Mouse (Mus musculus): ENCODE data around the gene Col23a1. TPM values are rescaled to one million over a fixed set of nuclear protein-coding genes. Genes with fewer than 3 reads are reported as not detected.

The Col23a1 gene
- polyA plus RNA-seq, 1 experiment: 4.4 TPM

DNA sequence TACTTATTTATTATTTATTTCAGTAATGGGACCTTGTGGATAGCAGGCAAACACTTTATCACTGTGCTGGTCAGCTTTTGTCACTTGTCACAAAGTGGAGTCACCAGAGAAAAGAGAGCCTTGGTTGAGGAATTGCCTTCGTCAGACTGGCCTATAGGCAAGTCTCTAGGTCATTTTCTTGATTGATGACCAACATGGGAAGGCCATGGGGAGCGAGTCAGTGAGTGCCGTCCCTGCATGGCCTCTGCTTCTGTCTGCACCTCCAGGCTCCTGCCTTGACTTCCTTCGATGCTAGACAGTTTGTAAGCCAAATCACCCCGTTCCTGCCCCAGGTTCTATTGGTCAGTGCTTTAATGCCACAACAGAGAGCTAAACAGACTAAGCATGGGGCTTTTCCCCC, 12.7 kb downstream of the Col23a1 start:
- 78% methylated on average over 5 of the region's 5 CpGs for WGBS
- H3K36me3 ChIP-seq (ENCODE audit: control insufficient read depth, insufficient read depth, low read length): no peaks in the 10 kb centered on the region
- no peak overlapping the region for H3K4me3 ChIP-seq (ENCODE audit: low read depth, low read length)
- no peak overlapping the region for H3K27ac ChIP-seq (ENCODE audit: insufficient read depth, low read depth, low read length)
- no peaks in the 10 kb centered on the region for H3K4me1 ChIP-seq (ENCODE audit: control insufficient read depth, insufficient read depth, insufficient read length, low read length)
- TF ChIP-seq CTCF (IDR thresholded peaks at IDR 0.05; ENCODE audit: extremely low read depth, insufficient read length, insufficient replicate concordance, low read depth, low read length): no peak
- no peak for TF ChIP-seq POLR2A (IDR thresholded peaks at IDR 0.05; ENCODE audit: low read depth, low read length)
- no peaks in the 10 kb centered on the region for H3K27me3 ChIP-seq (ENCODE audit: control insufficient read depth, insufficient read depth, low read length)

DNA sequence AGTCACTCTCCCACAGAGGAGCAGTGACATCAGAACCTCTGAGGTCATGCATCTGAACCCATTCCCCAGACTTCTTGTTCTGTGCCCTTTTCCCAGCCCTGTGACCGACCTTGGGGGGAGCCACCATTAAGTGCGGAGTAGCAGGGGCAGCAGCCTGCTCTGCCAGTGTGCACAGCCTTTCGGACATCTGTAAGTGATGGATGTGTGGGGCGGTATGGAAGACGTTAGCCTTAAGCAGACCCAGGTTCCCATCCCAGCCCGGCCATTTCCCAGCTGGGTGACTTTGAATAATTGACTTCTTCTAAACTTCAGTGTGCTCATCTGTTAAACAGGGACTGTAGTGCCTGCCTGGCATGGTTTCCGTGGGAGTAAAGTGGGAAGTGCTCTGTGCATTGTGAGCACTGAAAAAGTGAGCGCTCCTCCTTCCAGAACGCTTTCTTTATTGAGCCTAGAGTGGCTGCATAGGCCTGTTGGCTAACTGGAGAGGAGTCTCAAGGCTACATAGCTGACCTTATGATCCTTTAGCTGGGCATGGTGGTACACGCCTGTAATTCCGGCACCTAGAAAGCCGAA, 14.3 kb downstream of the Col23a1 start:
- Histone ChIP-seq H3K36me3 (ENCODE audit: control insufficient read depth, insufficient read depth, low read length) (no peaks in the 10 kb centered on the region), H3K4me1 (ENCODE audit: control insufficient read depth, insufficient read depth, insufficient read length, low read length) (no peaks in the 10 kb centered on the region), H3K4me3 (ENCODE audit: low read depth, low read length) (no peak overlapping the region), H3K27me3 (ENCODE audit: control insufficient read depth, insufficient read depth, low read length) (no peaks in the 10 kb centered on the region), H3K27ac (ENCODE audit: insufficient read depth, low read depth, low read length) (no peak overlapping the region)
- WGBS: 77% methylated on average over 12 of the region's 12 CpGs
- TF ChIP-seq POLR2A (IDR thresholded peaks at IDR 0.05; ENCODE audit: low read depth, low read length) (no peak), CTCF (IDR thresholded peaks at IDR 0.05; ENCODE audit: extremely low read depth, insufficient read length, insufficient replicate concordance, low read depth, low read length) (no peak)

DNA sequence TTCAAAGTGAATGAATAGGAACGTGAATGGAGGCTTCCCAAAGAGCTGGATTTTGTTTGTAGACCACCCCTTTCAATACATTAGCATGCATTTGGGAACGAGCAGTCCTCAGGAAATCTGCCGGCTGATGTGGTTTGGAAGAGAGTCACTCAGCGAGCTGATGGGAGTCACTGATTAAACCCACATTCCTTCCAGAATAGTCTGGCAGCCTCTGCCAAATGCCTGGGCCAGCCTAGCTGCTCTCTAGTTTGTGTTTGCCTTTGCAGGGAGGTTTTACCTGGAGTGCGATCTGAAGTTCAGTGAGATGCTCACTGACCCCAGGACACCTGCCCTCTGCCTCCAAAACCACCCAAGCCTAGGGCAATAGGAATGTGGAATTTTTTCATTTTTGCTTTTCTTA, 18.6 kb downstream of the Col23a1 start:
- no peaks in the 10 kb centered on the region for H3K36me3 ChIP-seq (ENCODE audit: control insufficient read depth, insufficient read depth, low read length)
- no peaks in the 10 kb centered on the region for H3K27me3 ChIP-seq (ENCODE audit: control insufficient read depth, insufficient read depth, low read length)
- no peak overlapping the region for H3K4me3 ChIP-seq (ENCODE audit: low read depth, low read length)
- WGBS: 42% methylated on average over 5 of the region's 5 CpGs
- no peak overlapping the region for H3K27ac ChIP-seq (ENCODE audit: insufficient read depth, low read depth, low read length)
- TF ChIP-seq CTCF (IDR thresholded peaks at IDR 0.05; ENCODE audit: extremely low read depth, insufficient read length, insufficient replicate concordance, low read depth, low read length): no peak
- H3K4me1 ChIP-seq (ENCODE audit: control insufficient read depth, insufficient read depth, insufficient read length, low read length): no peaks in the 10 kb centered on the region

DNA sequence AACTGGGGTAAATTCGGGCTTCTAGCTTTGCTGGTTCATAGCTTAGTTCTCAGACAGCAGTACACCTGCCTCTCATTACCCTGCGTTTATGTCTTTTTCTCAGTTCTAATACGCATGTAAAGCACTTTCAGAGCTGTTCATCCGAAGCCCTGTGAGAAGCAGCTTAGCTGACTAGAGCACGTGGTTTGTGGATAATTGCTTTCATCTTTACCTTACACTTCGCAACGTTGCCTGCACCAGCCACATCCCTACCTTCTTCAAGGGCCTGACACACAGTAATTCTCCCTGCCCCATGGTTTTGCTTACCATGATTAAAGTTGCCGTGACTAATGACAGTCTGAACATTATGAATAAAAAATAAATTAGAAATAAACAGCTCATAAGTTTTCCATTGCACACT, 22.1 kb downstream of the Col23a1 start:
- TF ChIP-seq CTCF (IDR thresholded peaks at IDR 0.05; ENCODE audit: extremely low read depth, insufficient read length, insufficient replicate concordance, low read depth, low read length) (no peak), POLR2A (IDR thresholded peaks at IDR 0.05; ENCODE audit: low read depth, low read length) (no peak)
- Histone ChIP-seq H3K4me3 (ENCODE audit: low read depth, low read length) (no peak overlapping the region), H3K27me3 (ENCODE audit: control insufficient read depth, insufficient read depth, low read length) (no peaks in the 10 kb centered on the region), H3K27ac (ENCODE audit: insufficient read depth, low read depth, low read length) (no peak overlapping the region), H3K36me3 (ENCODE audit: control insufficient read depth, insufficient read depth, low read length) (no peaks in the 10 kb centered on the region), H3K4me1 (ENCODE audit: control insufficient read depth, insufficient read depth, insufficient read length, low read length) (no peaks in the 10 kb centered on the region)
- 80% methylated on average over 8 of the region's 8 CpGs for WGBS

DNA sequence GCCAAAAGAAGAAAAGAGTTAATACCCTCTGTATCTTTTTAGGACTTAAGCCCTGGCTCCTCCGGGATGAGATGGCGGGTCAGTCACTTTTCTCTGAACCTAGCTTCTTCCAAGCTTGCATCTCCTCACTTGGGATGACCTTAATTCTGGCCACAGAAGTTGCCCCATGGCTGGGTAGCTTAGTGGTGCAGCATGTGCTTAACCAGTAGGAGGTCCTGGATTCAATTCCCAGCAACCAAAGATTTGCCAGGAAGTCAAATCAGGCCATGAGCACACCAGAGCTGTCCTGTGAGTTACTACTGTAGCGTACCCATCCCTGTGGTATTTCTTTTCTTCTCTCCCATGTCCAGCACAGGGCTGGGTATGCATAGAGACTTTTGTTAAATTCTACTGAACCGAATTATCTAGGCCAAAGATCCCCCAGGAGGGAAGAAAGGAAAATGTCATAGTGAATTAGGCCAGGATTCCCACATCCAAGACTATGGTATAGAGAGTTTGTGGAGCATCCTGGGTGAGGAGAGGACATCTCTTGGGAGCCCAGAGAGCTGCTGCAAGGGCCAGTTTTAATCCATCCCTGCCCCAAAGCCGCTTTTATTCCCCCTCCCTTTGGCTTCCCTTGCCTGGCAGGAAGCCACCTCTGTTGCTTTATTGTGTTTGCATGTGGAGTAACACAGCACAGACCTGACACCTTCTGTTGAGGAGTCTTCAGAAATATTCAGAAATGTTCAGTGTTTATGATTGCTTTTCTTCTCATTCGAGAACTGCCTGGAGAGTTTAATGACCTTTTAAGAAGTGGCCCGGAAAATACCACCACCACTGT, 26.5 kb downstream of the Col23a1 start:
- 73% methylated on average over 7 of the region's 7 CpGs for WGBS
- TF ChIP-seq POLR2A (IDR thresholded peaks at IDR 0.05; ENCODE audit: low read depth, low read length) (no peak), CTCF (IDR thresholded peaks at IDR 0.05; ENCODE audit: extremely low read depth, insufficient read length, insufficient replicate concordance, low read depth, low read length) (no peak)
- no peaks in the 10 kb centered on the region for H3K27me3 ChIP-seq (ENCODE audit: control insufficient read depth, insufficient read depth, low read length)
- H3K27ac ChIP-seq (ENCODE audit: insufficient read depth, low read depth, low read length): no peak overlapping the region
- no peak overlapping the region for H3K4me3 ChIP-seq (ENCODE audit: low read depth, low read length)
- no peaks in the 10 kb centered on the region for H3K36me3 ChIP-seq (ENCODE audit: control insufficient read depth, insufficient read depth, low read length)
- H3K4me1 ChIP-seq (ENCODE audit: control insufficient read depth, insufficient read depth, insufficient read length, low read length): no peaks in the 10 kb centered on the region

DNA sequence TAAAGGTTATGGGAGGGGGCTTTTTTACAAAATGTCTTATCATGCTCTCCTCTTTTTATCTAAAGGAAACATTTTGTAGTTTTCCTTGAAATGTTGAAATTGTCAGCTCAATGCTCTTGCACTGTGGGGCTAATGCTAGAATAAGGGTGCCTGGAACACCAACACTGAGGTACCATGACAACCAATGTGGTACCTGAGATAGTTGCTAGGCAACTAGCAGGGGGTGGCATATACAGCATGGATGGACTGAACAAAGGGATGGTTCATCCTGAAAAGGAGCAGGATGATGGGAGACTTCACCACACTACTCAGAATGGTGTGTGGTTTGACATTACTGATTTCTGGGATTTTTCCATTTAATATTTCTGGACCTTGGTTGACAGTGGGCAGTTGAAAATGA, 30.9 kb downstream of the Col23a1 start:
- Histone ChIP-seq H3K27me3 (ENCODE audit: control insufficient read depth, insufficient read depth, low read length) (no peaks in the 10 kb centered on the region), H3K36me3 (ENCODE audit: control insufficient read depth, insufficient read depth, low read length) (no peaks in the 10 kb centered on the region), H3K4me3 (ENCODE audit: low read depth, low read length) (no peak overlapping the region), H3K4me1 (ENCODE audit: control insufficient read depth, insufficient read depth, insufficient read length, low read length) (no peaks in the 10 kb centered on the region), H3K27ac (ENCODE audit: insufficient read depth, low read depth, low read length) (no peak overlapping the region)
- no peak for TF ChIP-seq CTCF (IDR thresholded peaks at IDR 0.05; ENCODE audit: extremely low read depth, insufficient read length, insufficient replicate concordance, low read depth, low read length)
- TF ChIP-seq POLR2A (IDR thresholded peaks at IDR 0.05; ENCODE audit: low read depth, low read length): no peak

DNA sequence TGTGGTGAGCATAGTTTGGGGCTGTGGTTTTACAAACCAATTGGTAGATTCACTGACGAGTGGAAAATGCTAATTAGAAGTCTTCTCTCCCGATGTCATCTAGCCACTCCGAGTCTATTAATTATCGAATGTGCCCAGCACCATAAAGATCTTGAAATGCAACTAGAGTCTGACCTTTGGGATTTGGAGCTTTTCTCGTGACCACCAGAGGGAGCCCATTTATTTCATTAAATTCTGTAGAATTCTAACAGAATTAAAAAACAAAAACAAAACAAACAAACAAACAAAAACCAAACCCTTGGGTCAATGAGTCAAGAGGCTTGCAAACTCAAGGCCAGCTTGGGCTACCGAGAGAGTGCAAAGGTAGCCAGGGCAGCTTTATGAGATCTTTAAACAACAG, 37.2 kb downstream of the Col23a1 start:
- 54% methylated on average over 6 of the region's 6 CpGs for WGBS

More for the DNA sequence above, 37.2 kb downstream of the Col23a1 start:
- Histone ChIP-seq H3K4me3 (ENCODE audit: low read depth, low read length) (no peak overlapping the region), H3K4me1 (ENCODE audit: control insufficient read depth, insufficient read depth, insufficient read length, low read length) (no peaks in the 10 kb centered on the region), H3K36me3 (ENCODE audit: control insufficient read depth, insufficient read depth, low read length) (no peaks in the 10 kb centered on the region), H3K27me3 (ENCODE audit: control insufficient read depth, insufficient read depth, low read length) (no peaks in the 10 kb centered on the region), H3K27ac (ENCODE audit: insufficient read depth, low read depth, low read length) (no peak overlapping the region)
- TF ChIP-seq POLR2A (IDR thresholded peaks at IDR 0.05; ENCODE audit: low read depth, low read length) (no peak), CTCF (IDR thresholded peaks at IDR 0.05; ENCODE audit: extremely low read depth, insufficient read length, insufficient replicate concordance, low read depth, low read length) (no peak)
